Mouse (Mus musculus) Patski (cell line): ENCODE data around the gene Stard3. TPM values are rescaled to one million over a fixed set of nuclear protein-coding genes. Genes with fewer than 3 reads are reported as not detected.

ENCODE experiments used
- ATAC-seq: fragments of 100-300 bp; one replicate; pipeline ENCODE4 v1.8.0; 2021
- CTCF ChIA-PET: fragments of 350-600 bp; sonication (Branson Sonifier 250); formaldehyde crosslinking; loops from one replicate; lab custom pipeline; 2022; ENCODE audit warnings: inconsistent platforms; lab: Charles Lee
- POLR2A ChIA-PET: fragments of 350-600 bp; sonication (Branson Sonifier 250); formaldehyde crosslinking; loops from one replicate; lab custom pipeline; 2022; ENCODE audit warnings: antibody characterized with exemption, inconsistent platforms; lab: Charles Lee
- DNase-seq: peaks from one replicate; pipeline ENCODE4 v3.0.0-alpha.2; 2011; ENCODE audit warnings: low read depth, low spot score
- H3K27me3 ChIP-seq: fragments of 371-371 bp; one replicate; pipeline ENCODE4 v1.5.1; 2021
- CTCF ChIP-seq: fragments of 100-300 bp; IDR thresholded peaks from one replicate; pipeline ENCODE4 v1.5.1; 2021
- in situ Hi-C: fragments of 300-500 bp; cut with MboI; formaldehyde crosslinking; loops from 3 replicates; pipeline ENCODE4 v1.11.1; 2018; ENCODE audit warnings: low pct_unique_long_range_greater_than_20kb, mixed read lengths
- polyA plus RNA-seq: library from polyadenylated mRNA; unstranded; gene quantifications from one replicate; pipeline ENCODE4 v1.2.3, GENCODE M21; 2021

Stard3 gene
- polyA plus RNA-seq, 1 experiment from 2014 or later, result 46.3 TPM

- DNase-seq (no peak), ATAC-seq (no peak)
- no peak for TF ChIP-seq CTCF
- in situ Hi-C loops, result no loop called here
- CTCF ChIA-PET, result no interaction called here
- H3K27me3 ChIP-seq, result no peaks in the 10 kb centered on the region
- POLR2A ChIA-PET, result interaction anchor here (1.2 kb wide), 1 partner anchor 12 kb away, joined by 3 read pairs; the partner anchor contains the start of gene Stard3
Observed at GRCm38 (mm10) chr11:98346168-98346567, 12.0 kb upstream of the Stard3 start.

GRCm38 (mm10) chr11:98347385-98348082 lies 10.6 kb upstream of the Stard3 start:
- TF ChIP-seq CTCF, result no peak
- POLR2A ChIA-PET, result interaction anchor here (0.6 to 2.1 kb wide), 3 partner anchors 10 to 90 kb away, joined by 3 to 9 read pairs (median 5); partner anchors contain the start of gene Stard3
- DNase-seq (no peak), ATAC-seq (no peak)
- CTCF ChIA-PET, result interaction anchor here (1.5 kb wide), 1 partner anchor 42 kb away, joined by 4 read pairs; no protein-coding TSS in a partner anchor
- in situ Hi-C loops, result no loop called here
- no peaks in the 10 kb centered on the region for H3K27me3 ChIP-seq

- no peak for TF ChIP-seq CTCF
- no peak for DNase-seq
- POLR2A ChIA-PET, result interaction anchor here (0.6 to 2.1 kb wide), 3 partner anchors 10 to 90 kb away, joined by 3 to 9 read pairs (median 5); partner anchors contain the start of gene Stard3
- ATAC-seq, result no peak
- H3K27me3 ChIP-seq, result no peaks in the 10 kb centered on the region
- CTCF ChIA-PET, result interaction anchor here (0.8 to 1.5 kb wide), 2 partner anchors 41 to 110 kb away, joined by 3 to 4 read pairs; no protein-coding TSS in a partner anchor
- in situ Hi-C loops, result no loop called here
Observed at GRCm38 (mm10) chr11:98348083-98348961, 9.8 kb upstream of the Stard3 start, which contains the start of gene Ppp1r1b. Ppp1r1b (plus strand) TSS chr11:98348404.

- CTCF ChIA-PET, result interaction anchor here (0.8 to 1.5 kb wide), 2 partner anchors 40 to 109 kb away, joined by 3 to 4 read pairs; no protein-coding TSS in a partner anchor
- POLR2A ChIA-PET, result interaction anchor here (1.1 to 2.1 kb wide), 2 partner anchors 9 to 10 kb away, joined by 3 to 5 read pairs; partner anchors contain the start of gene Stard3
- no peak for TF ChIP-seq CTCF
- in situ Hi-C loops, result no loop called here
- no peak for DNase-seq
- H3K27me3 ChIP-seq, result no peaks in the 10 kb centered on the region
- no peak for ATAC-seq
Observed at GRCm38 (mm10) chr11:98349308-98349707, 8.9 kb upstream of the Stard3 start.

GRCm38 (mm10) chr11:98352272-98352990 lies 5.7 kb upstream of the Stard3 start:
- DNase-seq, result no peak
- no peak for TF ChIP-seq CTCF
- ChIA-PET CTCF (interaction anchor here (1.5 to 7.2 kb wide), 2 partner anchors 9 to 10 kb away, joined by 8 to 75 read pairs; no protein-coding TSS in a partner anchor), POLR2A (no interaction called here)
- ATAC-seq, result no peak
- in situ Hi-C loops, result no loop called here
- H3K27me3 ChIP-seq, result no peaks in the 10 kb centered on the region

GRCm38 (mm10) chr11:98353651-98354211 lies 4.4 kb upstream of the Stard3 start:
- ATAC-seq, result peak; percentile 46
- CTCF ChIA-PET, result interaction anchor here (0.8 to 7.2 kb wide), 2 partner anchors 10 to 14 kb away, joined by 3 to 75 read pairs; no protein-coding TSS in a partner anchor

GRCm38 (mm10) chr11:98354445-98354844 lies 3.7 kb upstream of the Stard3 start:
- TF ChIP-seq CTCF, result no peak

More at GRCm38 (mm10) chr11:98353651-98354211, 4.4 kb upstream of the Stard3 start:
- in situ Hi-C loops, result no loop called here
- no peak for TF ChIP-seq CTCF
- DNase-seq, result no peak
- H3K27me3 ChIP-seq, result no peaks in the 10 kb centered on the region
- POLR2A ChIA-PET, result no interaction called here

GRCm38 (mm10) chr11:98355732-98356299 lies 2.4 kb upstream of the Stard3 start:
- CTCF ChIA-PET, result interaction anchor here (0.7 to 7.2 kb wide), 5 partner anchors 9 to 89 kb away, joined by 3 to 75 read pairs (median 3); no protein-coding TSS in a partner anchor
- H3K27me3 ChIP-seq, result no peaks in the 10 kb centered on the region
- no peak for TF ChIP-seq CTCF
- POLR2A ChIA-PET, result interaction anchor here (0.6 to 1.1 kb wide), 5 partner anchors 13 to 194 kb away, joined by 3 to 5 read pairs (median 3); no protein-coding TSS in a partner anchor
- DNase-seq (no peak), ATAC-seq (no peak)
- in situ Hi-C loops, result no loop called here

More at GRCm38 (mm10) chr11:98354445-98354844, 3.7 kb upstream of the Stard3 start:
- no peaks in the 10 kb centered on the region for H3K27me3 ChIP-seq
- ChIA-PET POLR2A (interaction anchor here (0.6 kb wide), 1 partner anchor 9 kb away, joined by 3 read pairs; no protein-coding TSS in a partner anchor), CTCF (interaction anchor here (1.2 to 7.2 kb wide), 2 partner anchors 11 to 88 kb away, joined by 3 to 75 read pairs; no protein-coding TSS in a partner anchor)
- ATAC-seq, result no peak
- DNase-seq, result no peak
- in situ Hi-C loops, result no loop called here
